ENCODE assay signal across 19 mouse cellular contexts in genomic region chr17:28116335-28116734, GRCm38 (mm10). TPM values are rescaled to one million over a fixed set of nuclear protein-coding genes. Genes with fewer than 3 reads are reported as not detected.
A peak's percentile ranks its signal among the peaks of the same experiment; 100 is the strongest.
DNase-seq lines count a peak whose midpoint lies in the region; ATAC-seq and TF ChIP-seq lines count a peak whose summit lies in the region.
"Had no signal": no experiment of that assay in that cellular context is flagged by ENCODE, and none has a peak within 500 bp of the region (broad histone marks: within the 10 kb centered on the region; RNA-seq: fewer than 3 reads in every experiment).

No protein-coding gene starts in this region.

- no peak for DNase-seq in midbrain, embryonic 10.5 days (ENCODE audit: low spot score)
- no peak for DNase-seq in midbrain, embryonic 11.5 days (ENCODE audit: low spot score, missing footprints)
- DNase-seq in forebrain, embryonic 14.5 days (ENCODE audit: low spot score), result peak; percentile 69
- DNase-seq in hindbrain, postnatal 0 days (ENCODE audit: low spot score), result peak; percentile 46
- no peak for DNase-seq in cerebellum, adult 9-10 months
- DNase-seq in adrenal gland, postnatal 36 days, result no peak
- DNase-seq in heart, adult 9 months (ENCODE audit: low spot score in 2 of 2), result no peak
- DNase-seq: cerebellum, postnatal 10 days; gastrocnemius, postnatal 36 days; kidney, adult 18-20 months; kidney, postnatal 14 days; layer of hippocampus, postnatal 36 days had no signal

- H3K4me1 ChIP-seq in midbrain, embryonic 10.5 days, result peaks cover 44% of the 10 kb centered on the region
- H3K4me1 ChIP-seq in midbrain, embryonic 11.5 days (ENCODE audit: control insufficient read depth, insufficient read depth, low read length), result peaks cover 4% of the 10 kb centered on the region; the same call in 1 of the 2 replicates
- H3K4me1 ChIP-seq in forebrain, embryonic 14.5 days (ENCODE audit: control insufficient read depth, insufficient read depth, low read length), result no peaks in the 10 kb centered on the region
- no peaks in the 10 kb centered on the region for H3K4me1 ChIP-seq in hindbrain, postnatal 0 days (ENCODE audit: insufficient read depth, low read length)
- H3K4me1 ChIP-seq in neural tube, embryonic 13.5 days (replicated peaks), result peaks cover 11% of the 10 kb centered on the region

- WGBS in midbrain, embryonic 10.5 days, result 73% methylated on average over 9 of the region's 9 CpGs
- WGBS in midbrain, embryonic 11.5 days, result 64% methylated on average over 9 of the region's 9 CpGs
- 20% methylated on average over 9 of the region's 9 CpGs for WGBS in forebrain, embryonic 14.5 days
- WGBS in hindbrain, postnatal 0 days, result 14% methylated on average over 9 of the region's 9 CpGs
- WGBS in neural tube, embryonic 13.5 days, result 46% methylated on average over 9 of the region's 9 CpGs

- ATAC-seq in midbrain, embryonic 11.5 days (ENCODE audit: low FRiP score), result no peak
- peak; percentile 60; the same call in 1 of the 2 replicates for ATAC-seq in forebrain, embryonic 14.5 days
- peak; percentile 47; the same call in 1 of the 2 replicates for ATAC-seq in hindbrain, postnatal 0 days
- 0 out of 2 replicates have a peak, but pooled peaks have one; percentile 48 for ATAC-seq in neural tube, embryonic 13.5 days (ENCODE audit: low read depth)
- ATAC-seq: lung, postnatal 0 days had no signal

- H3K4me3 ChIP-seq in midbrain, embryonic 10.5 days, result no peak overlapping the region
- H3K4me3 ChIP-seq in midbrain, embryonic 11.5 days (ENCODE audit: low read depth, low read length), result no peak overlapping the region
- H3K4me3 ChIP-seq in forebrain, embryonic 14.5 days (ENCODE audit: low read depth, low read length), result no peak overlapping the region
- no peak overlapping the region for H3K4me3 ChIP-seq in hindbrain, postnatal 0 days (ENCODE audit: low read length)
- H3K4me3 ChIP-seq in neural tube, embryonic 13.5 days, result no peak overlapping the region
- H3K4me3 ChIP-seq: heart, embryonic 10.5 days; layer of hippocampus, adult 2 months; limb, embryonic 13.5 days had no signal

- no peaks in the 10 kb centered on the region for H3K36me3 ChIP-seq in midbrain, embryonic 10.5 days
- no peaks in the 10 kb centered on the region for H3K36me3 ChIP-seq in midbrain, embryonic 11.5 days (ENCODE audit: control insufficient read depth, insufficient read depth, low read length)
- no peaks in the 10 kb centered on the region for H3K36me3 ChIP-seq in forebrain, embryonic 14.5 days (ENCODE audit: control insufficient read depth, insufficient read depth, low read length)
- no peaks in the 10 kb centered on the region for H3K36me3 ChIP-seq in hindbrain, postnatal 0 days (ENCODE audit: insufficient read depth, low read length)
- H3K36me3 ChIP-seq in neural tube, embryonic 13.5 days, result no peaks in the 10 kb centered on the region
- H3K36me3 ChIP-seq: heart, embryonic 10.5 days; limb, embryonic 13.5 days had no signal

- H3K27ac ChIP-seq in midbrain, embryonic 10.5 days (replicated peaks), result peak overlapping the region; percentile 57
- no peak overlapping the region for H3K27ac ChIP-seq in midbrain, embryonic 11.5 days (ENCODE audit: low read depth, low read length)
- H3K27ac ChIP-seq in forebrain, embryonic 14.5 days (ENCODE audit: low read depth, low read length), result no peak overlapping the region
- no peak overlapping the region for H3K27ac ChIP-seq in hindbrain, postnatal 0 days
- H3K27ac ChIP-seq in neural tube, embryonic 13.5 days (replicated peaks), result no peak overlapping the region
- H3K27ac ChIP-seq: heart, embryonic 10.5 days; layer of hippocampus, adult 2 months; limb, embryonic 13.5 days; liver, embryonic 14.5 days; stomach, postnatal 0 days had no signal

- H3K4me2 ChIP-seq in midbrain, embryonic 11.5 days, result no peak overlapping the region
- no peak overlapping the region for H3K4me2 ChIP-seq in forebrain, embryonic 14.5 days (ENCODE audit: low read length)
- H3K4me2 ChIP-seq in hindbrain, postnatal 0 days (ENCODE audit: low read depth, low read length), result no peak overlapping the region
- no peak overlapping the region for H3K4me2 ChIP-seq in neural tube, embryonic 13.5 days
- H3K4me2 ChIP-seq: limb, embryonic 13.5 days had no signal

- no peaks in the 10 kb centered on the region for H3K27me3 ChIP-seq in midbrain, embryonic 10.5 days (ENCODE audit: low read depth, poor library complexity, severe bottlenecking)
- H3K27me3 ChIP-seq in midbrain, embryonic 11.5 days (ENCODE audit: control insufficient read depth, insufficient read depth, low read length), result no peaks in the 10 kb centered on the region
- no peaks in the 10 kb centered on the region for H3K27me3 ChIP-seq in forebrain, embryonic 14.5 days (replicated peaks; ENCODE audit: control insufficient read depth, insufficient read depth, low read length)
- no peaks in the 10 kb centered on the region for H3K27me3 ChIP-seq in hindbrain, postnatal 0 days (ENCODE audit: insufficient read depth, low read length)
- H3K27me3 ChIP-seq in neural tube, embryonic 13.5 days, result no peaks in the 10 kb centered on the region
- H3K27me3 ChIP-seq: limb, embryonic 13.5 days had no signal

- H3K9me3 ChIP-seq in midbrain, embryonic 10.5 days (replicated peaks), result no peaks in the 10 kb centered on the region
- no peaks in the 10 kb centered on the region for H3K9me3 ChIP-seq in midbrain, embryonic 11.5 days (ENCODE audit: control insufficient read depth, low read length)
- H3K9me3 ChIP-seq in forebrain, embryonic 14.5 days (replicated peaks; ENCODE audit: control insufficient read depth, low read length), result no peaks in the 10 kb centered on the region
- no peaks in the 10 kb centered on the region for H3K9me3 ChIP-seq in hindbrain, postnatal 0 days (ENCODE audit: low read length)
- H3K9me3 ChIP-seq in neural tube, embryonic 13.5 days, result no peaks in the 10 kb centered on the region
- H3K9me3 ChIP-seq: heart, embryonic 10.5 days; limb, embryonic 13.5 days had no signal

- no peak overlapping the region for H3K9ac ChIP-seq in midbrain, embryonic 11.5 days (ENCODE audit: low read length)
- H3K9ac ChIP-seq in forebrain, embryonic 14.5 days (ENCODE audit: low read length), result no peak overlapping the region
- H3K9ac ChIP-seq in hindbrain, postnatal 0 days (replicated peaks; ENCODE audit: low read length), result no peak overlapping the region
- H3K9ac ChIP-seq in neural tube, embryonic 13.5 days, result no peak overlapping the region; the same call in 1 of the 2 replicates
- H3K9ac ChIP-seq: limb, embryonic 13.5 days; liver, embryonic 14.5 days had no signal

- TF ChIP-seq CTCF in hindbrain, postnatal 0 days (IDR thresholded peaks at IDR 0.05; ENCODE audit: low read depth), result no peak

RNA-seq across cellular contexts. Expression of gene Scube3, which starts 25.6 kb away (rescaled TPM):
- polyA plus RNA-seq in midbrain, embryonic 10.5 days (2016; fragmentation: Nextera tagmentation; extraction: Ambion mirVana), result 9.5 and 10.8 TPM in 2 replicates
- polyA plus RNA-seq in midbrain, embryonic 11.5 days (2014; fragmentation: Nextera tagmentation; extraction: Ambion mirVana), result 10.1 and 10.2 TPM in 2 replicates
- 4.7 TPM in 2 replicates for polyA plus RNA-seq in forebrain, embryonic 14.5 days (2014; fragmentation: Nextera tagmentation; extraction: Ambion mirVana)
- 10.7 and 10.9 TPM in 2 replicates for total RNA-seq in hindbrain, postnatal 0 days (2014; rRNA removed)
- polyA plus RNA-seq in hindbrain, postnatal 0 days (2015; fragmentation: Nextera tagmentation; extraction: Ambion mirVana), result 2.1 TPM in 2 replicates
- 5.2 and 5.6 TPM in 2 replicates for polyA plus RNA-seq in neural tube, embryonic 13.5 days (2015; fragmentation: Nextera tagmentation; extraction: Ambion mirVana)
- 10 to 100 TPM; 14.5 to 16.0 TPM for total RNA-seq in adrenal gland, postnatal 36 days (2021)

RNA-seq across cellular contexts. Expression of gene Tcp11, which starts 35.9 kb away (rescaled TPM):
- 0.86 and 1.2 TPM in 2 replicates for polyA plus RNA-seq in midbrain, embryonic 10.5 days (2016; fragmentation: Nextera tagmentation; extraction: Ambion mirVana)
- polyA plus RNA-seq in midbrain, embryonic 11.5 days (2014; fragmentation: Nextera tagmentation; extraction: Ambion mirVana), result 0.70 and 1.0 TPM in 2 replicates
- 1.6 TPM in 2 replicates for polyA plus RNA-seq in forebrain, embryonic 14.5 days (2014; fragmentation: Nextera tagmentation; extraction: Ambion mirVana)
- 2.9 and 3.6 TPM in 2 replicates for total RNA-seq in hindbrain, postnatal 0 days (2014; rRNA removed)
- 1.9 and 2.0 TPM in 2 replicates for polyA plus RNA-seq in hindbrain, postnatal 0 days (2015; fragmentation: Nextera tagmentation; extraction: Ambion mirVana)
- 1.5 and 2.5 TPM in 2 replicates for polyA plus RNA-seq in neural tube, embryonic 13.5 days (2015; fragmentation: Nextera tagmentation; extraction: Ambion mirVana)
- total RNA-seq in adrenal gland, postnatal 36 days (2021), result not detected
- total RNA-seq: gastrocnemius, postnatal 36 days had no signal

Comparison
In these comparisons a context has a peak if more than half of its experiments do, and no peak if none do; other contexts are left out.
1. DNase-seq: peak in forebrain, embryonic 14.5 days (single experiment) and hindbrain, postnatal 0 days (single experiment); none in midbrain, embryonic 10.5 days (single experiment), midbrain, embryonic 11.5 days (single experiment), cerebellum, adult 9-10 months (single experiment), adrenal gland, postnatal 36 days (0 of 2) and heart, adult 9 months (0 of 2).